Mouse (Mus musculus) layer of hippocampus, postnatal 14 days (tissue): Measurements from ENCODE around the gene Foxa2. TPM values are rescaled to one million over a fixed set of nuclear protein-coding genes. Genes with fewer than 3 reads are reported as not detected.

Experiments
- DNase-seq, 2 experiments: peaks; one replicate each; pipeline ENCODE4 v3.0.0; 2021 to 2022; ENCODE audit warnings: low spot score in 2 of 2, mixed read lengths in 1 of 2
- long read RNA-seq, 2 experiments: library from polyadenylated mRNA; stranded (forward); transcript quantifications; one replicate each; pipeline ENCODE4 v2.0.0; 2021
- total RNA-seq, 2 experiments: library from RNA; stranded (reverse); gene quantifications; 2 replicates each; pipeline ENCODE4 v1.2.3; 2021

Gene Foxa2
- not detected for total RNA-seq
- long read RNA-seq, experiment 1 = 0 reads
- long read RNA-seq, experiment 2 = 0 reads

- no peak for DNase-seq
Measured at GRCm38 (mm10) chr2:148046799-148047165, at the start of gene Foxa2. TSS of gene Foxa2 (minus strand) at chr2:148046969.

- no peak for DNase-seq
Measured at GRCm38 (mm10) chr2:148092089-148092488, 45.3 kb upstream of the Foxa2 start.

GRCm38 (mm10) chr2:148091657-148092056 lies 44.9 kb upstream of the Foxa2 start:
- no peak for DNase-seq

- DNase-seq = no peak
Measured at GRCm38 (mm10) chr2:148090071-148090470, 43.3 kb upstream of the Foxa2 start.

- DNase-seq = peak; percentile 16 to 34
Measured at GRCm38 (mm10) chr2:148085529-148085928, 38.8 kb upstream of the Foxa2 start.

- DNase-seq = no peak
Measured at GRCm38 (mm10) chr2:148085126-148085525, 38.4 kb upstream of the Foxa2 start.

- DNase-seq = no peak
Measured at GRCm38 (mm10) chr2:148082283-148082682, 35.5 kb upstream of the Foxa2 start.

- no peak for DNase-seq
Measured at GRCm38 (mm10) chr2:148060705-148061104, 13.9 kb upstream of the Foxa2 start.

- no peak for DNase-seq
Measured at GRCm38 (mm10) chr2:148053411-148053810, 6.6 kb upstream of the Foxa2 start.

GRCm38 (mm10) chr2:148048484-148049129 lies 1.8 kb upstream of the Foxa2 start:
- peak; percentile 41 to 48 for DNase-seq

- no peak for DNase-seq
Measured at GRCm38 (mm10) chr2:148047611-148048010, 842 bp upstream of the Foxa2 start.

GRCm38 (mm10) chr2:148045937-148046798 lies 601 bp downstream of the Foxa2 start:
- no peak for DNase-seq

GRCm38 (mm10) chr2:148045543-148045936 lies 1.2 kb downstream of the Foxa2 start:
- DNase-seq = no peak

- no peak for DNase-seq
Measured at GRCm38 (mm10) chr2:148044877-148045539, 1.8 kb downstream of the Foxa2 start.

GRCm38 (mm10) chr2:148043976-148044876 lies 2.5 kb downstream of the Foxa2 start:
- DNase-seq = no peak

- DNase-seq = no peak
Measured at GRCm38 (mm10) chr2:148043271-148043975, 3.3 kb downstream of the Foxa2 start.

- DNase-seq = no peak
Measured at GRCm38 (mm10) chr2:148042126-148042640, 4.6 kb downstream of the Foxa2 start.

GRCm38 (mm10) chr2:148041381-148041780 lies 5.4 kb downstream of the Foxa2 start:
- DNase-seq = no peak

- no peak for DNase-seq
Measured at GRCm38 (mm10) chr2:148040236-148041121, 6.3 kb downstream of the Foxa2 start.
